Mouse (Mus musculus) neural tube, embryonic 12.5 days (tissue): ENCODE measurements at regions not wholly inside any gene's neighbourhood (a gene's known extent, or its start where the extent isn't known, plus 50 kb on each side); places are given as distances from the start of the nearest gene placed in this dataset.

ENCODE experiments used
- ATAC-seq: fragments of 200-750 bp; cut with Nextera tagmentation; 2 replicates; pipeline ENCODE4 v1.8.0; 2017; ENCODE audit warnings: low read depth, mild to moderate bottlenecking, moderate TSS enrichment, moderate library complexity; ENCODE audit not compliant: low FRiP score
- H3K27ac ChIP-seq: fragments of 300-500 bp; sonication (generic); 2 replicates; pipeline ENCODE4 v1.5.1; 2016
- H3K27me3 ChIP-seq: fragments of 300-500 bp; sonication (generic); replicated peaks from 2 replicates; pipeline ENCODE4 v1.6.1; 2016; ENCODE audit warnings: mild to moderate bottlenecking
- H3K36me3 ChIP-seq: fragments of 300-500 bp; sonication (generic); 2 replicates; pipeline ENCODE4 v1.6.1; 2016; ENCODE audit warnings: mild to moderate bottlenecking
- H3K4me1 ChIP-seq: fragments of 300-500 bp; sonication (generic); 2 replicates; pipeline ENCODE4 v1.6.1; 2016
- H3K4me2 ChIP-seq: fragments of 300-500 bp; sonication (generic); replicated peaks from 2 replicates; pipeline ENCODE4 v1.6.1; 2016; ENCODE audit warnings: mild to moderate bottlenecking
- H3K4me3 ChIP-seq: fragments of 300-500 bp; sonication (generic); 2 replicates; pipeline ENCODE4 v1.5.1; 2016
- H3K9ac ChIP-seq: fragments of 300-500 bp; sonication (generic); 2 replicates; pipeline ENCODE4 v1.6.1; 2016; ENCODE audit warnings: mild to moderate bottlenecking
- H3K9me3 ChIP-seq: fragments of 300-500 bp; sonication (generic); 2 replicates; pipeline ENCODE4 v1.6.1; 2016; ENCODE audit warnings: mild to moderate bottlenecking
- WGBS: fragments of 180-500 bp; shearing (Covaris S2); methylation state at CpG from one replicate; pipeline ENCODE4 v1.1.7; 2016; 5-methylcytosine and 5-hydroxymethylcytosine counted together

DNA sequence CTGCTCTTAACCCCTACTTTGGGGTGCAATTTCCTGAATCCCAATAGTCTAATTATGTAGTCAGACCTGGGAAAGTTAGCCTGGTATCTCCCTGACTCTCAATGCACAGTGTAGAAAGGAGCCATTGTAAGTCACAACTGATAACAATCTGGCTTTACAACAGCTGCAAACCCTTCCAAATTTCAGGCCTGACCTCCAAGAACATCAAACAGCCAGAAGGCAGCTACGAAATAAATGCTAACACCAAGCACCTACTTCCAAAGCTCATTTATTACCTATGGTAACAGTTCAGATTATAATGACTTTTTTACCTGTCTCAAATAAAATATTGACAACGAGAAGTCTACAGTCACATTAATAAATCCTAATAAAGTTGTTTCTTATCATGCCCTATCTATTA is 485.8 kb upstream of the Adgrl2 start:
- no peak for ATAC-seq
- WGBS, result 67% methylated on average over 2 of the region's 2 CpGs
- H3K4me1 ChIP-seq, result no peaks in the 10 kb centered on the region
- H3K27ac ChIP-seq, result no peak overlapping the region
- H3K9me3 ChIP-seq, result no peaks in the 10 kb centered on the region
- H3K4me2 ChIP-seq, result no peak overlapping the region
- no peak overlapping the region for H3K4me3 ChIP-seq
- no peaks in the 10 kb centered on the region for H3K36me3 ChIP-seq
- no peak overlapping the region for H3K9ac ChIP-seq
- H3K27me3 ChIP-seq, result no peaks in the 10 kb centered on the region

DNA sequence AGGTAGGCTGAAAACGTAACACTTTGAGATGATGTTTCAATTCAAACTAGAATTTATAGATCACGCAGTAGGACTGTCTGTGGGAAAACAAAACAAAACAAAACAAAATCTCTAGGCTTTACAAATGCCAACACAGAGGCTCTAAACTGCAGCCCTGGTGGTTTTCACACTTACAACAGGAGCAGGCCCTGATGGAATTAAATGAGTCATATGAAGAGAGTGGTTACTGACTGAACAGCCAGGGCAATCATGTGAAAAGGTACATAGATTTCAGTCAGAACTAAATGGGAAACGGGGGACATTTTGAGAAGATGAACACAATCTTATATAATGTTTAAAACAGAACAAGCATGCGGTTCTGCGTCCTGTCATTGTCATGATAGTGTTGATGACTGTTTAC is 476.6 kb upstream of the Adgrl2 start:
- Histone ChIP-seq H3K4me1 (0 out of 2 replicates have a peak, but pooled peaks cover 4% of the 10 kb centered on the region), H3K4me2 (no peak overlapping the region), H3K27ac (no peak overlapping the region), H3K9ac (no peak overlapping the region), H3K4me3 (no peak overlapping the region), H3K36me3 (no peaks in the 10 kb centered on the region), H3K27me3 (no peaks in the 10 kb centered on the region), H3K9me3 (no peaks in the 10 kb centered on the region)
- 89% methylated on average over 5 of the region's 5 CpGs for WGBS
- ATAC-seq, result no peak

DNA sequence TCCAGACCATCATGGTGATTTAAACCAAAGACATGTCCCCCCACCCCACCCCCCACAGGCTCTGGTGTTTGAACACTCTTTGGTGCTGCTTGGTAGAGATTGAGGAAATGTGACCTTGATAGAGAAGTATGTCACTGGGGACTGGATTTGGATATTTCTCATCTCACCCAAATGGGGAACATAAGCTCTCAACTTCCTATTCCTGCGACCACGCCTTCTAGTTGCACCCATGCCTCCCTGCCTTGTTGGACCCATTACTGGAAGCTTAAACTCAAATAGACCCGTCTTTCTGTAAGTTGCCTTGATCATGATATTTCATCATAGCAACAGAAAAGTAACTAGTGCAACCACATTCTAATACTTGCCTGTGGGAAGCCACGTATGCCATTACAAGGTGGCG is 474.2 kb upstream of the Adgrl2 start:
- WGBS, result 92% methylated on average over 5 of the region's 5 CpGs
- ATAC-seq, result no peak
- no peak overlapping the region for H3K9ac ChIP-seq
- no peaks in the 10 kb centered on the region for H3K36me3 ChIP-seq
- H3K4me2 ChIP-seq, result no peak overlapping the region
- 0 out of 2 replicates have a peak, but pooled peaks cover 4% of the 10 kb centered on the region for H3K4me1 ChIP-seq
- H3K27me3 ChIP-seq, result no peaks in the 10 kb centered on the region
- H3K9me3 ChIP-seq, result no peaks in the 10 kb centered on the region
- H3K27ac ChIP-seq, result no peak overlapping the region
- H3K4me3 ChIP-seq, result no peak overlapping the region

DNA sequence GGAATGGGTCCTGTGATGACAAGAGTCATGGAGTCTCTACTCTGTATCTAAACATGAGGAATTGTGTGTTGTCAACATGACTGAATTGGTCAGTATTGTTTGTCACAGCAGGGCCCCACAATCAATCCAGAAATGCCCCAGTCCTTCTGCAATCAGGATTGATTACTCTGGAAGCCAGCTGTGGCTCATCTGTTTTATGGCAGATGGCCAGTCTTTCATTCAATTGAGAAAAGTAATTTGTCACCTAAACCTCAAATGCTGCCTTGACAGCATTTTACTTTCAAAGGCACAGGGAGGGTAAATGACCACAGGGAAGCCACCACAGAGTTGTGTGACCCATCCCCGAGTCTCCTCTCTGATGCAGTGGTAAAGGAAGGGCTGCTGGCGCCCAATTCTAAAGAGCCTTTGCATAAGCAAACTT is 471.8 kb upstream of the Adgrl2 start:
- peak; percentile 81 for ATAC-seq
- Histone ChIP-seq H3K4me1 (0 out of 2 replicates have a peak, but pooled peaks cover 4% of the 10 kb centered on the region), H3K27me3 (no peaks in the 10 kb centered on the region)

DNA sequence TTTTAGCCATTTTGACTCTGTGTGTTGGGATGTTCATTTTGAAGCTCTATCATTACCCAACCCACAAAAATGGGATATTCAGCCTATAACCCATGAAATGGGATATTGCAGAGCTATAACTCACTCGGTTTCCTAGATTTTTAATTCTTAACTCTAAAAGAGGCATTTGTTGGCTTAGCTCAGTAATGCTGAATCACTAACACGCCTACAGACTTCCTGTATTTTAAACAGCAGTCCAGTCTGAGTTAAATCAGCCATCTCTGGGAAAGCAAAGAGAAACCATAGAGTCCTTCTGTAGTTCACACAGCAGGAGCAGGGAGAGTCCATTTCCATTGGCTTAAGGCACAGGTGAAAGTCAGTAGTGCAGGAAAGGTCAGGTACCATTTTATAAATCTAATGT is 471.3 kb upstream of the Adgrl2 start:
- Histone ChIP-seq H3K36me3 (no peaks in the 10 kb centered on the region), H3K4me2 (no peak overlapping the region), H3K9me3 (no peaks in the 10 kb centered on the region), H3K4me3 (no peak overlapping the region), H3K27ac (no peak overlapping the region), H3K4me1 (0 out of 2 replicates have a peak, but pooled peaks cover 4% of the 10 kb centered on the region), H3K27me3 (no peaks in the 10 kb centered on the region), H3K9ac (no peak overlapping the region)
- ATAC-seq, result peak; percentile 14; the same call in 1 of the 2 replicates
- WGBS, result 68% methylated on average over 2 of the region's 2 CpGs

More for the DNA sequence above, 471.8 kb upstream of the Adgrl2 start:
- H3K9me3 ChIP-seq, result no peaks in the 10 kb centered on the region
- no peak overlapping the region for H3K4me3 ChIP-seq
- H3K36me3 ChIP-seq, result no peaks in the 10 kb centered on the region
- WGBS, result 5% methylated on average over 2 of the region's 2 CpGs
- H3K4me2 ChIP-seq, result no peak overlapping the region
- no peak overlapping the region for H3K27ac ChIP-seq
- no peak overlapping the region for H3K9ac ChIP-seq

DNA sequence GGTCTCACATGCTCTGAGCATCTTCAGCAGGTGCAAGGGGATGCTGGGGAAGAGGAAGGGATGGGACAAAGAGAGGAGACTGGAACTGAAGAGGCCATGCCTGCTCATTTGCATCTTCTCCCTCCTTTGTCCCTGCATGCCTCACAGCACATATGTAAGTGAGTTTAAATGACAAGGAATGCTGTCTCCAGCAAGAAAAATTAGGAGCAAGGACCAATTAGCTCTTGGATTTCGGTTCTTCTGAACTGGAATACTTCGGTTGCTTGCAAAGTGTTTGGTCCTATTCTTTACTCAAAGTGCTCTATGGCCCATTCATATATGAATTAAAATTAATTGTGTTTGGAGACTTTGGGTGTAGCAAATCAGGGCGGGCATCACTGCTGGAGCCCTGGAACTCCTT is 459.0 kb upstream of the Adgrl2 start:
- H3K27ac ChIP-seq, result no peak overlapping the region
- no peak for ATAC-seq
- H3K4me3 ChIP-seq, result no peak overlapping the region
- 80% methylated on average over 3 of the region's 3 CpGs for WGBS
- H3K9ac ChIP-seq, result no peak overlapping the region
- H3K4me1 ChIP-seq, result no peaks in the 10 kb centered on the region; the same call in 1 of the 2 replicates
- no peaks in the 10 kb centered on the region for H3K9me3 ChIP-seq
- H3K36me3 ChIP-seq, result no peaks in the 10 kb centered on the region
- H3K27me3 ChIP-seq, result no peaks in the 10 kb centered on the region
- H3K4me2 ChIP-seq, result no peak overlapping the region

DNA sequence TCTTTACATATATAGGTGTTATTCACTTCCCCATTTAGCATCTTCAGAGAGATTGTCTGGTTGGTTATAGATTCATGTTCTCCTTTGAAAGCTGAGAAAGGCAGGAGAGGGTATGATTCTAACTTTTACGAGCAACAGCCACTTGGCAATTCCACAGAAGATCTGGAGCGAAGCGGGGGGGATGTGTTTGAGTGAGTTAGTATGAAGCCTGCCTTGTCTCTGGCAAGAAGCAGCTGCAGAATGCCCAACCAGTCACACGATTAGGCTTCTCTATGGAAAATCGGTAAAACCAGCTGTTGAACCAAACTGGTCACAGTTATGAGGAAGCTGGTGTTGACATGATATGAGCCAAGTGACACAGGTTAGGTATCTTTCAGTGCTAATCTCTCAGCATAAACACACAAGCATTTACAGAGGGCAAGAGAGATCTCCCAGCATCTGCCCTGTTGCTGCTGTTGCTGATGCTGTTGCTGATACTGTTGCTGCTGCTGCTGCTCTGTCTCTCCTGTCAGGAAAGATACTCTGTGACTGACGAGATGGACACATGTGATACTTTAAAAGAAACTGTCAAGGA is 455.7 kb upstream of the Adgrl2 start:
- no peaks in the 10 kb centered on the region for H3K36me3 ChIP-seq
- H3K4me1 ChIP-seq, result peaks cover 7% of the 10 kb centered on the region
- no peak overlapping the region for H3K4me2 ChIP-seq
- WGBS, result 55% methylated on average over 6 of the region's 6 CpGs
- ATAC-seq, result no peak
- H3K9ac ChIP-seq, result no peak overlapping the region
- H3K9me3 ChIP-seq, result no peaks in the 10 kb centered on the region
- H3K27me3 ChIP-seq, result no peaks in the 10 kb centered on the region
- H3K4me3 ChIP-seq, result no peak overlapping the region
- no peak overlapping the region for H3K27ac ChIP-seq

DNA sequence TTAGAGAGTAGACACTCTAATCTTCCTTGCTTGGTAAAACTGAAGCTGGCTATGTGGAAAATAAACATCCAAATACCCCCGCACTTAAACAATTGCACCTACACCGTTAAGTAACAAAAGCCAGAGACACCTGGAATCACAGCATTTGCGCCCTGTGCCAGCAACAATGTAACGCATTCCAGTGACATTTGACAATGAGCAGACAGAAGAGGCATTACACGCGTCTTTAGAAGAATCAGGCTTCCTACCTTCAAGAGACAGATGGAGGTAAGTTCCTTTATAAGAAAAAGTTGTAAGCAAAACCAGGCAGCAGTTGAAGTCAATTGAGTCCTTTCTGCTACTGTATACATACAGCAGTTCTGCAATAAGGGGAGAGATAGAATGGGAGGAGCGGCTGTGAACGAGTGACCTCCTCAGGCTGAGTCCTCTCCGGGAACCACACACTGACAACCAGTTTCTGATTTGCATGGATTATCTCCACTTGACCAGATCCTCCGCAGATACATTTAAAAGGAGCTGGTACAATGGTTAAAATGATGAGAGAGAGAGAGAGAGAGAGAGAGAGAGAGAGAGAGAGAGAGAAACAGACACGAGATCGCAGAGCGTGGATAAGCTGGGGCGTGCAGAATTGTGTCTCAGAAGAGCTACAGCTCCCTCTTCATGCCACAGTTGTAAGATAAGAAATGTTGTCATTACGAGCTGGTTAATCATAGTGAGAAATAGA is 454.7 kb upstream of the Adgrl2 start:
- WGBS, result 2% methylated on average over 15 of the region's 15 CpGs
- H3K4me3 ChIP-seq, result peak overlapping the region; percentile 16; the same call in 1 of the 2 replicates
- peak; percentile 82 for ATAC-seq
- no peaks in the 10 kb centered on the region for H3K27me3 ChIP-seq
- peak overlapping the region; percentile 53 for H3K4me2 ChIP-seq
- peaks cover 7% of the 10 kb centered on the region for H3K4me1 ChIP-seq
- H3K9me3 ChIP-seq, result no peaks in the 10 kb centered on the region
- 0 out of 2 replicates have a peak overlapping the region, but pooled peaks have one; percentile 33 for H3K9ac ChIP-seq
- H3K36me3 ChIP-seq, result no peaks in the 10 kb centered on the region
- no peak overlapping the region for H3K27ac ChIP-seq

DNA sequence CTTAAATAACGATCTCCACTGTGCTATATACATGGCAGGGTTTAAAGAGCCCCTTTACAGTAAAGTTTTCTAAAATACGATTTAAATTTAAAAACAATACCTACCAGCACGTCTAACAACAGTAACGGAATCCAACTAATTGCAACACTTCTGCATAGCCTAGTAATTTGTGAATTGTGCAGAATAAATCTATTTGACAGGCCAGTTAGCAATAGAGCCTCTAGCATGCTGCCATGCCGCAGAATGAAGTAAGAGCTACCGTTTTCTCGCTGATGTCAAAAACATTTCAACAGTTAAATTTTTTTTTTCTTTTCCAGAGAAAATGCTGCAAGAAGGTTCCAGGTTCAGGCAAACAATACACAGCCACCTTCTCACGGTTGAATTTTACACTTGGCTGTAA is 454.0 kb upstream of the Adgrl2 start:
- Histone ChIP-seq H3K27me3 (no peaks in the 10 kb centered on the region), H3K4me2 (peak overlapping the region; percentile 53), H3K36me3 (no peaks in the 10 kb centered on the region), H3K9ac (no peak overlapping the region), H3K4me3 (no peak overlapping the region), H3K9me3 (no peaks in the 10 kb centered on the region), H3K27ac (no peak overlapping the region), H3K4me1 (peaks cover 7% of the 10 kb centered on the region)
- 38% methylated on average over 8 of the region's 8 CpGs for WGBS
- ATAC-seq, result no peak

DNA sequence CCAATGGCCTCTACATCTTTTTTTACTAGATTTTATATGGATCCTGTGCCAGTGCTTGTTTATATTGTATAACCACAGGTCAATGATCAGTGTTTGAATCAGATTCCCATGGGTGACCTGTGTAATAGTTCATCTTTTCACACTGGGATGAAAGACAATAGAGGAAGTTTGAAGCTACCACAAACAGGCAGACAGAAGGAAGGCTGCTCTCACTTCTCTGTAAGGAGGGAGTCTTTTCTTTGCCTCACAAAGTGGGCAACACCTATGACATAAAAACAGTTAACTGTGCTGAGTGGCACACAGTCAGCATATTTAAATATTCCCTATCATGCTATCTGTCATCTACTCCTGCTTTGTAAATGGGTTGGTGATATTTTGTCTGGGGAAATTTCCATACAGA is 450.9 kb upstream of the Adgrl2 start:
- no peak for ATAC-seq

DNA sequence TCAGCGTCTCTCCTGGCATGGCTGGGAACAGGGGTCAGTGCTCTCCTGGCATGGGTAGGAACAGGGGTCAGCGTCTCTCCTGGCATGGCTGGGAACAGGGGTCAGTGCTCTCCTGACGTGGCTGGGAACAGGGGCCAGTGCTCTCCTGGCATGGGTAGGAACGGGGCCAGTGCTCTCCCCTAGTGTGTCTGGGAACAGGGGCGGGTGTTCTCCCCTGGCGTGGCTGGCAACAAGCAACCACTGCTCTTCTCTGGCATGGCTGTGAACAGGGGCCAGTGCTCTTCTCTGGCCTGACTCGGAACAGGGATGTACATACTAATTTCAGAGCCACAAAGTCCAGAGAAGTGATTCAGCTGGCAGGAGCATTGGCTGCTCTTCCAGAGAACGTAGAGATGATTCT is 447.4 kb upstream of the Adgrl2 start:
- no peak for ATAC-seq
- Histone ChIP-seq H3K4me1 (0 out of 2 replicates have a peak, but pooled peaks cover 2% of the 10 kb centered on the region), H3K9ac (no peak overlapping the region), H3K4me2 (no peak overlapping the region), H3K4me3 (no peak overlapping the region), H3K36me3 (no peaks in the 10 kb centered on the region), H3K27me3 (no peaks in the 10 kb centered on the region), H3K27ac (no peak overlapping the region), H3K9me3 (no peaks in the 10 kb centered on the region)
- 89% methylated on average over 8 of the region's 8 CpGs for whole genome bisulfite sequencing

More for the DNA sequence above, 450.9 kb upstream of the Adgrl2 start:
- H3K9ac ChIP-seq, result no peak overlapping the region
- peaks cover 7% of the 10 kb centered on the region for H3K4me1 ChIP-seq
- H3K27me3 ChIP-seq, result no peaks in the 10 kb centered on the region
- H3K4me3 ChIP-seq, result no peak overlapping the region
- H3K4me2 ChIP-seq, result no peak overlapping the region
- H3K27ac ChIP-seq, result no peak overlapping the region
- H3K9me3 ChIP-seq, result no peaks in the 10 kb centered on the region
- no peaks in the 10 kb centered on the region for H3K36me3 ChIP-seq

DNA sequence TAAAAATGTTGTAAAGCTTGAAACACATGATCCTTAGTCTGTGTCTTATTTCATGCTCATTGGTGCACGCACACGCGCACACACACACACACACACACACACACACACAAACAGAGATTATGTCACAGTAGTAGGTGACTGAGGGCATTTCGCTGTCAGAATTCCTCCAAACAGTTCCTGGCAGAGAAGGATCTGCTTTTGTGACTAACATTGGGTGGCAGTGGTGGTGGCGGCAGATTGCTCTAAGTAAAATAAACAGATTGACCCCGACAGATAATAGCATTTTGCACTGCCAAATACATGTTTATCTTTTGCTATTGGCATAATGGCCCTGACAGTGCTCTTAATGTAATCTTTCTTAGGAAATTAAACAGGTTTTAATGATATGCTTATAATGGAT is 446.6 kb upstream of the Adgrl2 start:
- no peaks in the 10 kb centered on the region for H3K36me3 ChIP-seq
- no peaks in the 10 kb centered on the region for H3K4me1 ChIP-seq
- WGBS, result 89% methylated on average over 6 of the region's 6 CpGs
- H3K27ac ChIP-seq, result no peak overlapping the region
- no peak for ATAC-seq
- H3K4me2 ChIP-seq, result no peak overlapping the region
- H3K9me3 ChIP-seq, result no peaks in the 10 kb centered on the region
- no peaks in the 10 kb centered on the region for H3K27me3 ChIP-seq
- H3K4me3 ChIP-seq, result no peak overlapping the region
- no peak overlapping the region for H3K9ac ChIP-seq

DNA sequence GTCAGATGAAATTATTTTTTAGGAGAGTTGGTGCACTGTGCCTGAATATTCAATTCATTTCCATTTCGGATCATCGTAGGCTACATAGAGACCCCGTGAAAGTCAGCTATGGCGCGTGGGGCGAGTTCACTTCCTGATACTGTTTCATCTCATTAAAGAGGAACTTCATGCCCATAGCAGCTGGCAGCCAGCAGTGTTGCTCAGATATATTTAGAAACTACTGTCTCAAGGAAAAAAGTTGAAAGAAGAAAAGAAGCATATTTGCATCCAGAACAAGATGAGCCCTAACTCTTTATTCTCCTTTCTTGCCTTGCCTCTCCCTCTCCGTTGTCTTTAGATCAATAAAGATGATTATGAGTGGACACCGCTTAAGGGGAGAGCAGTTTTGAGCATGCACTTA is 446.1 kb upstream of the Adgrl2 start:
- Histone ChIP-seq H3K4me3 (no peak overlapping the region), H3K4me1 (no peaks in the 10 kb centered on the region), H3K36me3 (no peaks in the 10 kb centered on the region), H3K9me3 (no peaks in the 10 kb centered on the region), H3K9ac (no peak overlapping the region), H3K4me2 (no peak overlapping the region), H3K27ac (no peak overlapping the region), H3K27me3 (no peaks in the 10 kb centered on the region)
- ATAC-seq, result no peak
- 90% methylated on average over 8 of the region's 8 CpGs for WGBS
